Mouse (Mus musculus) liver, embryonic 14.5 days (tissue): ENCODE results near the gene Lpxn. TPM values are rescaled to one million over a fixed set of nuclear protein-coding genes. Genes with fewer than 3 reads are reported as not detected.

ENCODE experiments used
- ATAC-seq: fragments of 200-750 bp; cut with Nextera tagmentation; 2 replicates; pipeline ENCODE4 v1.8.0; 2017; ENCODE audit warnings: moderate number of reproducible peaks, mild to moderate bottlenecking, moderate library complexity; ENCODE audit not compliant: insufficient read depth
- DNase-seq, 3 experiments: peaks; one replicate each; pipeline ENCODE4 v3.0.0-alpha.2; 2012 to 2013; ENCODE audit warnings: low read depth in 3 of 3, low spot score in 3 of 3
- H3K27ac ChIP-seq: fragments of 300-500 bp; sonication (generic); 2 replicates; pipeline ENCODE4 v1.5.1; 2014; ENCODE audit warnings: moderate library complexity, mild to moderate bottlenecking, control low read depth, inconsistent platforms
- H3K27me3 ChIP-seq: fragments of 300-500 bp; sonication (generic); 2 replicates; pipeline ENCODE4 v1.6.1; 2014; ENCODE audit warnings: mild to moderate bottlenecking, low read length, moderate library complexity; ENCODE audit not compliant: control insufficient read depth, insufficient read depth
- H3K36me3 ChIP-seq: fragments of 300-500 bp; sonication (generic); replicated peaks from 2 replicates; pipeline ENCODE4 v1.6.1; 2014; ENCODE audit warnings: low read depth; ENCODE audit not compliant: control insufficient read depth, insufficient read depth
- H3K4me1 ChIP-seq, 2 experiments: fragments of 200-500 bp in 1 of 2; fragments of 300-500 bp in 1 of 2; sonication (generic) in 1 of 2; replicated peaks; 2 replicates each; pipeline ENCODE4 v1.6.1; 2012 to 2014; ENCODE audit warnings: antibody characterized with exemption in 1 of 2, inconsistent platforms in 1 of 2, low read length in 1 of 2; ENCODE audit not compliant: control insufficient read depth in 2 of 2, insufficient read depth in 2 of 2
- H3K4me2 ChIP-seq: fragments of 300-500 bp; sonication (generic); 2 replicates; pipeline ENCODE4 v1.6.1; 2014; ENCODE audit warnings: low read depth, mild to moderate bottlenecking, control low read depth, moderate library complexity
- H3K4me3 ChIP-seq, 2 experiments: fragments of 200-500 bp in 1 of 2; fragments of 300-500 bp in 1 of 2; sonication (generic) in 1 of 2; 2 replicates each; pipeline ENCODE4 v1.5.1; 2012 to 2014; ENCODE audit warnings: low read depth in 2 of 2, low read length in 2 of 2, mild to moderate bottlenecking in 2 of 2, control low read depth in 1 of 2, inconsistent platforms in 1 of 2, moderate library complexity in 1 of 2; ENCODE audit not compliant: insufficient read depth in 1 of 2
- H3K9ac ChIP-seq: fragments of 300-500 bp; sonication (generic); replicated peaks from 2 replicates; pipeline ENCODE4 v1.6.1; 2014; ENCODE audit warnings: mild to moderate bottlenecking, control low read depth, moderate library complexity
- H3K9me3 ChIP-seq: fragments of 300-500 bp; sonication (generic); 2 replicates; pipeline ENCODE4 v1.6.1; 2016; ENCODE audit warnings: low read length, mixed read lengths; ENCODE audit not compliant: control insufficient read depth
- CTCF ChIP-seq: IDR thresholded peaks from 2 replicates; pipeline ENCODE4 v1.5.1; 2016; ENCODE audit warnings: antibody characterized with exemption, low read depth, control low read depth
- EP300 ChIP-seq: IDR thresholded peaks from 2 replicates; pipeline ENCODE4 v1.6.1; 2016; ENCODE audit warnings: antibody characterized with exemption, low read depth
- WGBS: fragments of 180-500 bp; shearing (Covaris S2); extraction: QIAGEN DNeasy Blood & Tissue Kit; methylation state at CpG from one replicate; pipeline ENCODE4 v1.1.7; 2014; ENCODE audit not compliant: insufficient replicate concordance; 5-methylcytosine and 5-hydroxymethylcytosine counted together
- polyA plus RNA-seq, 2 experiments: library from polyadenylated mRNA; depleted of rRNA in 1 of 2; stranded (reverse) in 1 of 2; unstranded in 1 of 2; fragments of >200 nt; fragmentation: Nextera tagmentation in 1 of 2; extraction: Ambion mirVana in 1 of 2; gene quantifications; 2 replicates each; pipeline versions ENCODE4 v1.2.1 to v1.2.3; 2012 to 2014

Lpxn gene
- 1.3 and 1.5 TPM in 2 replicates for polyA plus RNA-seq (2012; rRNA removed)
- 2.2 and 2.7 TPM in 2 replicates for polyA plus RNA-seq (2014; fragmentation: Nextera tagmentation; extraction: Ambion mirVana)

GRCm38 (mm10) chr19:12795511-12796327 is at the start of gene Lpxn, which contains the start of gene Zfp91:
TSS of gene Lpxn (plus strand) at chr19:12796193.
TSS of gene Zfp91 (minus strand) at chr19:12796126.
- peak within 1 kb of the TSS; percentile 92 for H3K4me2 ChIP-seq
- no peaks in the 10 kb centered on the region for H3K36me3 ChIP-seq
- peak; percentile 91 to 95 (median 94) for DNase-seq
- peak; percentile 87 for ATAC-seq
- no peaks in the 10 kb centered on the region for H3K9me3 ChIP-seq
- H3K4me3 ChIP-seq, result peak within 1 kb of the TSS; percentile 82 to 93
- TF ChIP-seq CTCF, result no peak
- peak; percentile 72 for TF ChIP-seq EP300
- peak within 1 kb of the TSS; percentile 84 for H3K9ac ChIP-seq
- peaks cover 3 to 4% of the 10 kb centered on the region in 2 experiments for H3K4me1 ChIP-seq
- H3K27me3 ChIP-seq, result no peaks in the 10 kb centered on the region
- under 1% methylated on average over 71 of the region's 76 CpGs for WGBS
- peak within 1 kb of the TSS; percentile 96 for H3K27ac ChIP-seq

DNA sequence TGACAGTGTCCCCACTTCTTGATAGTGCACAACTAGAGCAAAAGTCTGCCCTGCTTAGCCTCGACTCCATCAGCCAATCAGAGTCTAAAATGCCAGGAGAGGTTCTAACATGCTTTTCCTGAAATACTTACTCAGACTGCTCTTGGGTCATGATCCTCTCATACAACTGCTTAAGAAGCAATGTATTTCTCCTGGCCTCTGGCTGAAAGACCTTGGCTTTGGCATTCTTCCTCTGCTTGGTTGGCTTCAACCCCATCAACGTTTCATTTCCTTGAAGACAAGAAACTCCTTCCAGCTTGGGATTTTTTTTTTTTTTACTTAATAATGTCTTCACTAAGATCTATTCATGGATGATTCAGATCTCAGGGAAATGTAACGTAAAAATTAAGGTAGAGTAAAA is 39.7 kb upstream of the Lpxn start:
- WGBS, result 53% methylated on average over 3 of the region's 3 CpGs
- Histone ChIP-seq H3K36me3 (no peaks in the 10 kb centered on the region), H3K4me2 (no peak overlapping the region), H3K4me3 (no peak overlapping the region), H3K27me3 (no peaks in the 10 kb centered on the region), H3K4me1 (no peaks in the 10 kb centered on the region), H3K9ac (no peak overlapping the region), H3K27ac (no peak overlapping the region), H3K9me3 (no peaks in the 10 kb centered on the region)
- ATAC-seq, result no peak
- no peak for DNase-seq
- no peak for TF ChIP-seq EP300
- TF ChIP-seq CTCF, result no peak

DNA sequence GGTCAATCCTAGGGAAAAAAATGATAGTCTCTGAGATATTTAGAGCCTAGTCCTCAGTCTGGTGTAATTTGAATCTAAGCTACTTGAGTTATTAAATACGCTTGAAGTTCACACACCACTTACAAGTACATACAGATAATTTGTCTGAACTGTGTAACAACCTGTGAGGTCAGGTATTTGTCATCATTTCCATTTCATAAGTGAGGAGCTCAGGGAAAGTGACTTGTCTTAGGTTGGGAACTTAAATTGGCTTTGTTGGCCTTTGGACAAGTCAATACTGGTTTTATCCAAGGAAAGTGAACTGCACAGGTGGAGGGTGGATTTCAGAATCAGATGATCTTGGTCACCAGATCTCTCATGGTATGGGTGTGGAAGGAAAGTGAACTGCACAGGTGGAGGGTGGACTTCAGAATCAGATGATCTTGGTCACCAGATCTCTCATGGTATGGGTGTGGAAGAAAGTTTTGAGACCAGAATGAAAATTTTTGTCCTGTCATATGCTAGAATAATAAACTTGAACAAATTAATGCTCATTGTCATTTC is 37.0 kb upstream of the Lpxn start:
- no peak for ATAC-seq
- 70% methylated on average over 1 of the region's 1 CpGs for WGBS

GRCm38 (mm10) chr19:12759656-12760055 is 36.3 kb upstream of the Lpxn start:
- Histone ChIP-seq H3K9ac (no peak overlapping the region), H3K9me3 (no peaks in the 10 kb centered on the region), H3K27me3 (no peaks in the 10 kb centered on the region), H3K4me2 (no peak overlapping the region), H3K4me1 (no peaks in the 10 kb centered on the region), H3K27ac (no peak overlapping the region), H3K36me3 (peaks cover 12% of the 10 kb centered on the region), H3K4me3 (no peak overlapping the region)
- DNase-seq (no peak), ATAC-seq (no peak)
- TF ChIP-seq CTCF, result no peak
- TF ChIP-seq EP300, result no peak
- WGBS, result 62% methylated on average over 2 of the region's 2 CpGs

More for the DNA sequence above, 37.0 kb upstream of the Lpxn start:
- Histone ChIP-seq H3K4me2 (no peak overlapping the region), H3K27me3 (no peaks in the 10 kb centered on the region), H3K9me3 (no peaks in the 10 kb centered on the region), H3K4me3 (no peak overlapping the region), H3K27ac (no peak overlapping the region), H3K4me1 (no peaks in the 10 kb centered on the region), H3K36me3 (peaks cover 8% of the 10 kb centered on the region), H3K9ac (no peak overlapping the region)
- DNase-seq, result no peak
- no peak for TF ChIP-seq CTCF
- TF ChIP-seq EP300, result no peak
